Mouse (Mus musculus): ENCODE measurements around the gene Sestd1. TPM values are rescaled to one million over a fixed set of nuclear protein-coding genes. Genes with fewer than 3 reads are reported as not detected.

The Sestd1 gene
- polyA plus RNA-seq, 1 experiment from 2014 or later: 15.2 TPM

GRCm38 (mm10) chr2:77157546-77157945, 122.8 kb downstream of the Sestd1 start:
- H3K27me3 ChIP-seq (ENCODE audit: control insufficient read depth, insufficient read depth, low read length): no peaks in the 10 kb centered on the region
- 97% methylated on average over 4 of the region's 4 CpGs for WGBS
- H3K4me1 ChIP-seq (ENCODE audit: control insufficient read depth in 2 of 2, insufficient read depth in 2 of 2, low read length in 2 of 2): peaks cover 0 to 10% of the 10 kb centered on the region in 2 experiments; a peak in 2 of 4 replicates
- ATAC-seq (ENCODE audit: insufficient number of reproducible peaks, insufficient read depth, low FRiP score, low read depth): no peak
- H3K9me3 ChIP-seq (ENCODE audit: control insufficient read depth, low read length): no peaks in the 10 kb centered on the region
- no peak overlapping the region for H3K27ac ChIP-seq (replicated peaks in 1 of 2; ENCODE audit: control insufficient read depth in 1 of 2, insufficient read depth in 1 of 2, low read depth in 2 of 2, low read length in 2 of 2)
- H3K4me2 ChIP-seq (ENCODE audit: low read length): no peak overlapping the region
- no peak overlapping the region for H3K4me3 ChIP-seq (ENCODE audit: control insufficient read depth in 1 of 2, insufficient read depth in 1 of 2, low read depth in 1 of 2, low read length in 2 of 2)
- H3K36me3 ChIP-seq (ENCODE audit: control insufficient read depth, insufficient read depth, low read length): peaks cover 52% of the 10 kb centered on the region
- H3K9ac ChIP-seq (ENCODE audit: low read length): no peak overlapping the region

GRCm38 (mm10) chr2:77154080-77154479, 126.3 kb downstream of the Sestd1 start:
- 18% methylated on average over 4 of the region's 4 CpGs for WGBS
- H3K27ac ChIP-seq (replicated peaks in 1 of 2; ENCODE audit: control insufficient read depth in 1 of 2, insufficient read depth in 1 of 2, low read depth in 2 of 2, low read length in 2 of 2): no peak overlapping the region
- no peak overlapping the region for H3K4me3 ChIP-seq (ENCODE audit: control insufficient read depth in 1 of 2, insufficient read depth in 1 of 2, low read depth in 1 of 2, low read length in 2 of 2)
- H3K9ac ChIP-seq (ENCODE audit: low read length): no peak overlapping the region
- no peak for ATAC-seq (ENCODE audit: insufficient number of reproducible peaks, insufficient read depth, low FRiP score, low read depth)
- no peaks in the 10 kb centered on the region for H3K27me3 ChIP-seq (ENCODE audit: control insufficient read depth, insufficient read depth, low read length)
- no peak overlapping the region for H3K4me2 ChIP-seq (ENCODE audit: low read length)
- H3K36me3 ChIP-seq (ENCODE audit: control insufficient read depth, insufficient read depth, low read length): 0 out of 2 replicates have a peak, but pooled peaks cover 18% of the 10 kb centered on the region
- no peaks in the 10 kb centered on the region for H3K9me3 ChIP-seq (ENCODE audit: control insufficient read depth, low read length)
- H3K4me1 ChIP-seq (ENCODE audit: control insufficient read depth in 2 of 2, insufficient read depth in 2 of 2, low read length in 2 of 2): peaks cover 2 to 23% of the 10 kb centered on the region in 2 experiments; a peak in 3 of 4 replicates

GRCm38 (mm10) chr2:77151255-77151654, 129.1 kb downstream of the Sestd1 start:
- H3K9ac ChIP-seq (ENCODE audit: low read length): no peak overlapping the region
- H3K36me3 ChIP-seq (ENCODE audit: control insufficient read depth, insufficient read depth, low read length): peaks cover 8% of the 10 kb centered on the region; the same call in 1 of the 2 replicates
- no peak overlapping the region for H3K4me3 ChIP-seq (ENCODE audit: control insufficient read depth in 1 of 2, insufficient read depth in 1 of 2, low read depth in 1 of 2, low read length in 2 of 2)
- no peak overlapping the region for H3K4me2 ChIP-seq (ENCODE audit: low read length)
- no peak for ATAC-seq (ENCODE audit: insufficient number of reproducible peaks, insufficient read depth, low FRiP score, low read depth)
- no peaks in the 10 kb centered on the region for H3K9me3 ChIP-seq (ENCODE audit: control insufficient read depth, low read length)
- H3K27me3 ChIP-seq (ENCODE audit: control insufficient read depth, insufficient read depth, low read length): no peaks in the 10 kb centered on the region
- peaks cover 2 to 34% of the 10 kb centered on the region in 2 experiments; a peak in 3 of 4 replicates for H3K4me1 ChIP-seq (ENCODE audit: control insufficient read depth in 2 of 2, insufficient read depth in 2 of 2, low read length in 2 of 2)
- no peak overlapping the region for H3K27ac ChIP-seq (replicated peaks in 1 of 2; ENCODE audit: control insufficient read depth in 1 of 2, insufficient read depth in 1 of 2, low read depth in 2 of 2, low read length in 2 of 2)
- 86% methylated on average over 8 of the region's 8 CpGs for WGBS

- 80% methylated on average over 2 of the region's 2 CpGs for WGBS
- no peak for ATAC-seq (ENCODE audit: insufficient number of reproducible peaks, insufficient read depth, low FRiP score, low read depth)
- Histone ChIP-seq H3K27ac (replicated peaks in 1 of 2; ENCODE audit: control insufficient read depth in 1 of 2, insufficient read depth in 1 of 2, low read depth in 2 of 2, low read length in 2 of 2) (no peak overlapping the region), H3K36me3 (ENCODE audit: control insufficient read depth, insufficient read depth, low read length) (peaks cover 2% of the 10 kb centered on the region; the same call in 1 of the 2 replicates), H3K4me3 (ENCODE audit: control insufficient read depth in 1 of 2, insufficient read depth in 1 of 2, low read depth in 1 of 2, low read length in 2 of 2) (no peak overlapping the region), H3K27me3 (ENCODE audit: control insufficient read depth, insufficient read depth, low read length) (no peaks in the 10 kb centered on the region), H3K4me2 (ENCODE audit: low read length) (no peak overlapping the region), H3K4me1 (ENCODE audit: control insufficient read depth in 2 of 2, insufficient read depth in 2 of 2, low read length in 2 of 2) (peaks cover 2 to 37% of the 10 kb centered on the region in 2 experiments; a peak in 3 of 4 replicates), H3K9me3 (ENCODE audit: control insufficient read depth, low read length) (no peaks in the 10 kb centered on the region), H3K9ac (ENCODE audit: low read length) (no peak overlapping the region)
These were observed 130.8 kb downstream of the Sestd1 start for GRCm38 (mm10) chr2:77149576-77149975.

GRCm38 (mm10) chr2:77148215-77148614, 132.2 kb downstream of the Sestd1 start:
- WGBS: 45% methylated on average over 4 of the region's 4 CpGs
- H3K9ac ChIP-seq (ENCODE audit: low read length): no peak overlapping the region
- no peak overlapping the region for H3K4me2 ChIP-seq (ENCODE audit: low read length)
- H3K4me3 ChIP-seq (ENCODE audit: control insufficient read depth in 1 of 2, insufficient read depth in 1 of 2, low read depth in 1 of 2, low read length in 2 of 2): no peak overlapping the region
- H3K9me3 ChIP-seq (ENCODE audit: control insufficient read depth, low read length): no peaks in the 10 kb centered on the region
- ATAC-seq (ENCODE audit: insufficient number of reproducible peaks, insufficient read depth, low FRiP score, low read depth): no peak
- H3K36me3 ChIP-seq (ENCODE audit: control insufficient read depth, insufficient read depth, low read length): no peaks in the 10 kb centered on the region; the same call in 1 of the 2 replicates
- H3K27me3 ChIP-seq (ENCODE audit: control insufficient read depth, insufficient read depth, low read length): no peaks in the 10 kb centered on the region
- peaks cover 5 to 44% of the 10 kb centered on the region in 2 experiments for H3K4me1 ChIP-seq (ENCODE audit: control insufficient read depth in 2 of 2, insufficient read depth in 2 of 2, low read length in 2 of 2)
- no peak overlapping the region for H3K27ac ChIP-seq (replicated peaks in 1 of 2; ENCODE audit: control insufficient read depth in 1 of 2, insufficient read depth in 1 of 2, low read depth in 2 of 2, low read length in 2 of 2)

GRCm38 (mm10) chr2:77146968-77147367, 133.4 kb downstream of the Sestd1 start:
- WGBS: 83% methylated on average over 2 of the region's 2 CpGs

GRCm38 (mm10) chr2:77146291-77146690, 134.1 kb downstream of the Sestd1 start:
- no peak overlapping the region for H3K4me3 ChIP-seq (ENCODE audit: control insufficient read depth in 1 of 2, insufficient read depth in 1 of 2, low read depth in 1 of 2, low read length in 2 of 2)
- peaks cover 5 to 36% of the 10 kb centered on the region in 2 experiments for H3K4me1 ChIP-seq (ENCODE audit: control insufficient read depth in 2 of 2, insufficient read depth in 2 of 2, low read length in 2 of 2)
- no peaks in the 10 kb centered on the region for H3K9me3 ChIP-seq (ENCODE audit: control insufficient read depth, low read length)
- no peak overlapping the region for H3K9ac ChIP-seq (ENCODE audit: low read length)
- H3K4me2 ChIP-seq (ENCODE audit: low read length): no peak overlapping the region
- no peaks in the 10 kb centered on the region; the same call in 1 of the 2 replicates for H3K36me3 ChIP-seq (ENCODE audit: control insufficient read depth, insufficient read depth, low read length)
- no peak overlapping the region for H3K27ac ChIP-seq (replicated peaks in 1 of 2; ENCODE audit: control insufficient read depth in 1 of 2, insufficient read depth in 1 of 2, low read depth in 2 of 2, low read length in 2 of 2)
- WGBS: 78% methylated on average over 3 of the region's 3 CpGs
- no peaks in the 10 kb centered on the region for H3K27me3 ChIP-seq (ENCODE audit: control insufficient read depth, insufficient read depth, low read length)
- ATAC-seq (ENCODE audit: insufficient number of reproducible peaks, insufficient read depth, low FRiP score, low read depth): no peak

More at GRCm38 (mm10) chr2:77146968-77147367, 133.4 kb downstream of the Sestd1 start:
- Histone ChIP-seq H3K4me3 (ENCODE audit: control insufficient read depth in 1 of 2, insufficient read depth in 1 of 2, low read depth in 1 of 2, low read length in 2 of 2) (no peak overlapping the region), H3K27ac (replicated peaks in 1 of 2; ENCODE audit: control insufficient read depth in 1 of 2, insufficient read depth in 1 of 2, low read depth in 2 of 2, low read length in 2 of 2) (no peak overlapping the region), H3K36me3 (ENCODE audit: control insufficient read depth, insufficient read depth, low read length) (no peaks in the 10 kb centered on the region; the same call in 1 of the 2 replicates), H3K27me3 (ENCODE audit: control insufficient read depth, insufficient read depth, low read length) (no peaks in the 10 kb centered on the region), H3K9me3 (ENCODE audit: control insufficient read depth, low read length) (no peaks in the 10 kb centered on the region), H3K4me1 (ENCODE audit: control insufficient read depth in 2 of 2, insufficient read depth in 2 of 2, low read length in 2 of 2) (peaks cover 5 to 36% of the 10 kb centered on the region in 2 experiments), H3K9ac (ENCODE audit: low read length) (no peak overlapping the region), H3K4me2 (ENCODE audit: low read length) (no peak overlapping the region)
- ATAC-seq (ENCODE audit: insufficient number of reproducible peaks, insufficient read depth, low FRiP score, low read depth): no peak

GRCm38 (mm10) chr2:77143536-77143935, 136.9 kb downstream of the Sestd1 start:
- Histone ChIP-seq H3K4me1 (ENCODE audit: control insufficient read depth in 2 of 2, insufficient read depth in 2 of 2, low read length in 2 of 2) (peaks cover 3 to 33% of the 10 kb centered on the region in 2 experiments), H3K36me3 (ENCODE audit: control insufficient read depth, insufficient read depth, low read length) (peaks cover 16% of the 10 kb centered on the region; the same call in 1 of the 2 replicates), H3K9me3 (ENCODE audit: control insufficient read depth, low read length) (no peaks in the 10 kb centered on the region), H3K27me3 (ENCODE audit: control insufficient read depth, insufficient read depth, low read length) (no peaks in the 10 kb centered on the region), H3K4me2 (ENCODE audit: low read length) (no peak overlapping the region), H3K4me3 (ENCODE audit: control insufficient read depth in 1 of 2, insufficient read depth in 1 of 2, low read depth in 1 of 2, low read length in 2 of 2) (no peak overlapping the region), H3K9ac (ENCODE audit: low read length) (no peak overlapping the region), H3K27ac (replicated peaks in 1 of 2; ENCODE audit: control insufficient read depth in 1 of 2, insufficient read depth in 1 of 2, low read depth in 2 of 2, low read length in 2 of 2) (no peak overlapping the region)
- WGBS: 86% methylated on average over 6 of the region's 6 CpGs
- ATAC-seq (ENCODE audit: insufficient number of reproducible peaks, insufficient read depth, low FRiP score, low read depth): no peak
